Mouse (Mus musculus) lung, postnatal 0 days (tissue): ENCODE data around the gene Pkp2.

Experiments
- CTCF ChIP-seq: IDR thresholded peaks from 2 replicates; pipeline ENCODE4 v1.5.1; 2016; ENCODE audit warnings: antibody characterized with exemption, mild to moderate bottlenecking
- EP300 ChIP-seq: IDR thresholded peaks from 2 replicates; pipeline ENCODE4 v1.6.1; 2016; ENCODE audit warnings: antibody characterized with exemption, mild to moderate bottlenecking, control low read depth

DNA sequence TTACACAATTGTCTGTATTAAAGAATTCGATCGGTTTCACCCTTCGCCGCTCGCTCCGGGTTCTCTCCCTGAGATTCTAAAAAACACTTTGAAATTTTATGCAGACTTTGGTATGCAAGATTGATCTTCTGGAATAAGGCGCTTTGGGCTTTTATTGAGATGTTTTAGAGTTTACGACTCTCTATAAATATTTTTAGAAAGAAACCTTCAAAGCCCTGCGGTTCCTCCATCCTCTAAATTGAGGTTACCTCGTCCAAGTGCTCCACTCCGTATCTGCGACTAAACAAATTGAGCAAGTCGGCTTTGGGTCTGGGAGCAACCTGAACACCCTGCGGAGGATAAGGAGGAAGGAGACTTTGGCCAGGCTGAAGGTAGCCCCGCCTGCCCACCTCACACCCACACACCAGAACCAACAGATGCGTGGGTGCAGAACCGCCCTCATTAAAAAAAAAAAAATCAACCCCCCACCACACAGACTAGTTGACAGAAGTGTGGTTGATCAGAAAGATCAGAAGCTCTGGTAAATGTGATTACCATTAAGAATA lies 715 bp downstream of the Pkp2 start:
- no peak for TF ChIP-seq CTCF
- TF ChIP-seq EP300: no peak
